In the genomic region with DNA sequence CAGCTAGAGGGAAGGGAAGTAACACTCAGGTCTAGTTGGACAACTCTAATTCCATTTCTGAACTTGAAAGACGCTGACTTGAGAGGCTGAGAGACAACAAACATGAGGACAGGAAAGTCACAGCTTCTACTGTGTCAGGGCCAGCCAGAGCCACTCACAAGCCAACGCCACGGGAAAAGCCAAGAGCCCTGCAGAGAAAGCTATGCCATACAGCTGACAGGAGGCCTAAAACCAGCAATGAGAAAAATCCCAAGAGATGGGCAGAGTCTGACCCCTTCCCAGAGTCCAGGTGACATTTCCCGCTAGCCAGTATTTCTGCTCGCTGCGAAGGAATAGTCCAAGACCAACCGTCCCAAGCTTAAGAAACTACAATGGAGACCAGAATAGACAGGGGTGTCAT, we compare ENCODE assay signal across 10 mouse cellular contexts. TPM values are rescaled to one million over a fixed set of nuclear protein-coding genes. Genes with fewer than 3 reads are reported as not detected.
DNase-seq lines count a peak whose midpoint lies in the region; ATAC-seq and TF ChIP-seq lines count a peak whose summit lies in the region.
"Had no signal": no experiment of that assay in that cellular context is flagged by ENCODE, and none has a peak within 500 bp of the region (broad histone marks: within the 10 kb centered on the region; RNA-seq: fewer than 3 reads in every experiment).

No protein-coding gene starts in this region.

- no peak overlapping the region for H3K4me3 ChIP-seq in hindbrain, embryonic 13.5 days
- no peak overlapping the region for H3K4me3 ChIP-seq in hindbrain, embryonic 10.5 days
- no peak overlapping the region for H3K4me3 ChIP-seq in lung, embryonic 15.5 days
- peak overlapping the region; percentile 6; the same call in 1 of the 2 replicates for H3K4me3 ChIP-seq in bone marrow macrophage, adult 2 months (ENCODE audit: insufficient read depth, low read length)
- no peak overlapping the region for H3K4me3 ChIP-seq in forebrain, embryonic 12.5 days (replicated peaks)

- WGBS in hindbrain, embryonic 13.5 days = 80% methylated on average over 7 of the region's 7 CpGs
- WGBS in hindbrain, embryonic 10.5 days = 88% methylated on average over 7 of the region's 7 CpGs
- 64% methylated on average over 7 of the region's 7 CpGs for WGBS in lung, embryonic 15.5 days
- 88% methylated on average over 7 of the region's 7 CpGs for WGBS in forebrain, embryonic 12.5 days

- peaks cover 19% of the 10 kb centered on the region for H3K36me3 ChIP-seq in hindbrain, embryonic 13.5 days
- peaks cover 22% of the 10 kb centered on the region for H3K36me3 ChIP-seq in hindbrain, embryonic 10.5 days
- peaks cover 22% of the 10 kb centered on the region for H3K36me3 ChIP-seq in lung, embryonic 15.5 days
- peaks cover 22% of the 10 kb centered on the region for H3K36me3 ChIP-seq in forebrain, embryonic 12.5 days (replicated peaks)

- no peak for TF ChIP-seq POLR2A in bone marrow macrophage, adult 2 months (IDR thresholded peaks at IDR 0.05; ENCODE audit: borderline replicate concordance, low read depth, low read length)

- peaks cover 87% of the 10 kb centered on the region for H3K4me1 ChIP-seq in hindbrain, embryonic 13.5 days (replicated peaks)
- peaks cover 87% of the 10 kb centered on the region for H3K4me1 ChIP-seq in hindbrain, embryonic 10.5 days (replicated peaks)
- peaks cover 76% of the 10 kb centered on the region for H3K4me1 ChIP-seq in lung, embryonic 15.5 days
- peaks cover 60% of the 10 kb centered on the region for H3K4me1 ChIP-seq in bone marrow macrophage, adult 2 months (ENCODE audit: control insufficient read depth, insufficient read depth, low read length)
- H3K4me1 ChIP-seq in forebrain, embryonic 12.5 days = peaks cover 81% of the 10 kb centered on the region

- no peak overlapping the region for H3K4me2 ChIP-seq in hindbrain, embryonic 13.5 days
- no peak overlapping the region for H3K4me2 ChIP-seq in lung, embryonic 15.5 days
- no peak overlapping the region for H3K4me2 ChIP-seq in forebrain, embryonic 12.5 days

- no peak for DNase-seq in hindbrain, embryonic 10.5 days (ENCODE audit: low spot score)
- DNase-seq in lung, adult 18-20 months = no peak
- peak; percentile 50 for DNase-seq in cerebellum, adult 9-10 months
- DNase-seq: kidney, adult 2 months; left cerebral cortex, postnatal 4 days; thymus, postnatal 36 days had no signal

- no peaks in the 10 kb centered on the region for H3K9me3 ChIP-seq in hindbrain, embryonic 13.5 days
- H3K9me3 ChIP-seq in hindbrain, embryonic 10.5 days = no peaks in the 10 kb centered on the region
- H3K9me3 ChIP-seq in lung, embryonic 15.5 days = no peaks in the 10 kb centered on the region
- no peaks in the 10 kb centered on the region for H3K9me3 ChIP-seq in forebrain, embryonic 12.5 days

- 0 out of 2 replicates have a peak, but pooled peaks have one; percentile 6 for TF ChIP-seq CTCF in bone marrow macrophage, adult 2 months (IDR thresholded peaks at IDR 0.05; ENCODE audit: low read depth, low read length)

- H3K27me3 ChIP-seq in hindbrain, embryonic 13.5 days = 0 out of 2 replicates have a peak, but pooled peaks cover 6% of the 10 kb centered on the region
- H3K27me3 ChIP-seq in hindbrain, embryonic 10.5 days (ENCODE audit: insufficient read depth, poor library complexity, severe bottlenecking) = peaks cover 22% of the 10 kb centered on the region
- H3K27me3 ChIP-seq in lung, embryonic 15.5 days = no peaks in the 10 kb centered on the region
- H3K27me3 ChIP-seq in forebrain, embryonic 12.5 days = peaks cover 24% of the 10 kb centered on the region

- 0 out of 2 replicates have a peak overlapping the region, but pooled peaks have one; percentile 4 for H3K27ac ChIP-seq in hindbrain, embryonic 13.5 days
- no peak overlapping the region for H3K27ac ChIP-seq in hindbrain, embryonic 10.5 days
- H3K27ac ChIP-seq in lung, embryonic 15.5 days = peak overlapping the region; percentile 45
- H3K27ac ChIP-seq in bone marrow macrophage, adult 2 months (ENCODE audit: insufficient read depth, low read depth, low read length) = peak overlapping the region; percentile 88
- no peak overlapping the region for H3K27ac ChIP-seq in forebrain, embryonic 12.5 days

- no peak for ATAC-seq in hindbrain, embryonic 13.5 days (ENCODE audit: low FRiP score)
- no peak for ATAC-seq in lung, embryonic 15.5 days (ENCODE audit: borderline replicate concordance, extremely low read depth, low FRiP score, low TSS enrichment)
- ATAC-seq in forebrain, embryonic 12.5 days (ENCODE audit: low FRiP score) = no peak

- H3K9ac ChIP-seq in hindbrain, embryonic 13.5 days = no peak overlapping the region
- no peak overlapping the region for H3K9ac ChIP-seq in lung, embryonic 15.5 days
- H3K9ac ChIP-seq in forebrain, embryonic 12.5 days = no peak overlapping the region

RNA-seq across cellular contexts. Expression of a gene that starts 7.3 kb away (rescaled TPM):
- polyA plus RNA-seq in hindbrain, embryonic 13.5 days (2015; fragmentation: Nextera tagmentation; extraction: Ambion mirVana) = 90.8 and 91.6 TPM in 2 replicates
- polyA plus RNA-seq in hindbrain, embryonic 10.5 days (2016; fragmentation: Nextera tagmentation; extraction: Ambion mirVana) = 90.0 and 94.6 TPM in 2 replicates
- 75.7 and 77.3 TPM in 2 replicates for polyA plus RNA-seq in lung, embryonic 15.5 days (2015; fragmentation: Nextera tagmentation; extraction: Ambion mirVana)
- 54.6 and 61.0 TPM in 2 replicates for polyA plus RNA-seq in bone marrow macrophage, adult 2 months (2012; ENCODE audit: insufficient read depth, insufficient read length, missing spikeins)
- polyA plus RNA-seq in forebrain, embryonic 12.5 days (2016; fragmentation: Nextera tagmentation; extraction: Ambion mirVana) = 94.6 and 99.7 TPM in 2 replicates

RNA-seq across cellular contexts. Expression of a gene that starts 31.3 kb away (rescaled TPM):
- polyA plus RNA-seq in hindbrain, embryonic 13.5 days (2015; fragmentation: Nextera tagmentation; extraction: Ambion mirVana) = 61.5 and 68.1 TPM in 2 replicates
- 68.3 and 73.0 TPM in 2 replicates for polyA plus RNA-seq in hindbrain, embryonic 10.5 days (2016; fragmentation: Nextera tagmentation; extraction: Ambion mirVana)
- polyA plus RNA-seq in lung, embryonic 15.5 days (2015; fragmentation: Nextera tagmentation; extraction: Ambion mirVana) = 48.0 and 48.7 TPM in 2 replicates
- polyA plus RNA-seq in bone marrow macrophage, adult 2 months (2012; ENCODE audit: insufficient read depth, insufficient read length, missing spikeins) = 44.6 and 49.8 TPM in 2 replicates
- polyA plus RNA-seq in forebrain, embryonic 12.5 days (2016; fragmentation: Nextera tagmentation; extraction: Ambion mirVana) = 57.9 and 62.4 TPM in 2 replicates

RNA-seq across cellular contexts. Expression of a gene that starts 49.6 kb away (rescaled TPM):
- polyA plus RNA-seq in hindbrain, embryonic 13.5 days (2015; fragmentation: Nextera tagmentation; extraction: Ambion mirVana) = 8.1 and 9.3 TPM in 2 replicates
- 5.5 and 6.7 TPM in 2 replicates for polyA plus RNA-seq in hindbrain, embryonic 10.5 days (2016; fragmentation: Nextera tagmentation; extraction: Ambion mirVana)
- polyA plus RNA-seq in lung, embryonic 15.5 days (2015; fragmentation: Nextera tagmentation; extraction: Ambion mirVana) = 1.1 and 2.2 TPM in 2 replicates
- not detected in 2 replicates for polyA plus RNA-seq in bone marrow macrophage, adult 2 months (2012; ENCODE audit: insufficient read depth, insufficient read length, missing spikeins)
- 6.8 and 6.9 TPM in 2 replicates for polyA plus RNA-seq in forebrain, embryonic 12.5 days (2016; fragmentation: Nextera tagmentation; extraction: Ambion mirVana)
- polyA plus RNA-seq: kidney, adult 2 months had no signal

Comparison
In these comparisons a context has a peak if more than half of its experiments do, and no peak if none do; other contexts are left out.
1. H3K27ac ChIP-seq: peak in hindbrain, embryonic 13.5 days (single experiment), lung, embryonic 15.5 days (single experiment) and bone marrow macrophage, adult 2 months (single experiment); none in hindbrain, embryonic 10.5 days (single experiment) and forebrain, embryonic 12.5 days (single experiment).